Mouse (Mus musculus) kidney, embryonic 15.5 days (tissue): Measurements from ENCODE around the gene Col23a1. TPM values are rescaled to one million over a fixed set of nuclear protein-coding genes. Genes with fewer than 3 reads are reported as not detected.

Experiments
- ATAC-seq: fragments of 200-750 bp; cut with Nextera tagmentation; replicated peaks from 2 replicates; pipeline ENCODE4 v1.8.0; 2017; ENCODE audit warnings: moderate TSS enrichment; ENCODE audit not compliant: low FRiP score
- H3K27ac ChIP-seq: fragments of 300-500 bp; sonication (generic); 2 replicates; pipeline ENCODE4 v1.5.1; 2015; ENCODE audit warnings: mild to moderate bottlenecking, inconsistent platforms
- H3K27me3 ChIP-seq: fragments of 300-500 bp; sonication (generic); 2 replicates; pipeline ENCODE4 v1.6.1; 2015; ENCODE audit warnings: inconsistent platforms
- H3K36me3 ChIP-seq: fragments of 300-500 bp; sonication (generic); 2 replicates; pipeline ENCODE4 v1.6.1; 2015; ENCODE audit warnings: inconsistent platforms
- H3K4me1 ChIP-seq: fragments of 300-500 bp; sonication (generic); 2 replicates; pipeline ENCODE4 v1.6.1; 2015; ENCODE audit warnings: inconsistent platforms
- H3K4me2 ChIP-seq: fragments of 300-500 bp; sonication (generic); 2 replicates; pipeline ENCODE4 v1.6.1; 2015; ENCODE audit warnings: moderate library complexity, mild to moderate bottlenecking, inconsistent platforms
- H3K4me3 ChIP-seq: fragments of 300-500 bp; sonication (generic); replicated peaks from 2 replicates; pipeline ENCODE4 v1.5.1; 2015; ENCODE audit warnings: mild to moderate bottlenecking, inconsistent platforms
- H3K9ac ChIP-seq: fragments of 300-500 bp; sonication (generic); 2 replicates; pipeline ENCODE4 v1.6.1; 2015; ENCODE audit warnings: mild to moderate bottlenecking, inconsistent platforms
- H3K9me3 ChIP-seq: fragments of 300-500 bp; sonication (generic); replicated peaks from 2 replicates; pipeline ENCODE4 v1.6.1; 2016; ENCODE audit warnings: inconsistent platforms
- WGBS: fragments of 180-500 bp; shearing (Covaris S2); methylation state at CpG from one replicate; pipeline ENCODE4 v1.1.7; 2015; ENCODE audit warnings: mixed read lengths; 5-methylcytosine and 5-hydroxymethylcytosine counted together
- polyA plus RNA-seq: library from polyadenylated mRNA; unstranded; fragments of >200 nt; fragmentation: Nextera tagmentation; extraction: Ambion mirVana; gene quantifications from 2 replicates; pipeline ENCODE4 v1.2.1, GENCODE M21; 2015

Gene Col23a1
- polyA plus RNA-seq, 1 experiment from 2014 or later: 11.5 TPM

DNA sequence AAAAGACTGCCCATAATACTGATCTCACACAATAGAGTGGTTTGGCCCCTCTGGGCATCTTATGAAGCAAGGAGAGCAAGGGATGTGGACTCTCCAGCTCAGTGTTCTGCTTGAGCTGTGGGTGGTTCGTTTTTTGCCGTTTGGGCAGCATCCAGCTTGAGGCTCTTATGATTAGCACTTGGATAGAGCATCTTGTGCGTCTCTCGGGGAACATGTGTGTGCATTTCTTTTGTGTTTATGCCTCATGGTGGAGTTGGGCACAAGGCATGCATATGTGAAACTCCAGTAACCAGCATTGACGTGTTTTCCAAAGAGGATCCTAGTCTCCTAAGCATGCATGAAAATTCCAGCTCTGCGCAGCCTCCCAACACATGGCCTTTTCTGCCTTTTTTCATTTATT is 47.9 kb downstream of the Col23a1 start:
- Histone ChIP-seq H3K4me2 (no peak overlapping the region), H3K4me3 (no peak overlapping the region), H3K27me3 (no peaks in the 10 kb centered on the region), H3K9me3 (no peaks in the 10 kb centered on the region), H3K9ac (no peak overlapping the region), H3K4me1 (0 out of 2 replicates have a peak, but pooled peaks cover 4% of the 10 kb centered on the region), H3K36me3 (no peaks in the 10 kb centered on the region), H3K27ac (no peak overlapping the region)
- 89% methylated on average over 6 of the region's 6 CpGs for WGBS
- no peak for ATAC-seq

DNA sequence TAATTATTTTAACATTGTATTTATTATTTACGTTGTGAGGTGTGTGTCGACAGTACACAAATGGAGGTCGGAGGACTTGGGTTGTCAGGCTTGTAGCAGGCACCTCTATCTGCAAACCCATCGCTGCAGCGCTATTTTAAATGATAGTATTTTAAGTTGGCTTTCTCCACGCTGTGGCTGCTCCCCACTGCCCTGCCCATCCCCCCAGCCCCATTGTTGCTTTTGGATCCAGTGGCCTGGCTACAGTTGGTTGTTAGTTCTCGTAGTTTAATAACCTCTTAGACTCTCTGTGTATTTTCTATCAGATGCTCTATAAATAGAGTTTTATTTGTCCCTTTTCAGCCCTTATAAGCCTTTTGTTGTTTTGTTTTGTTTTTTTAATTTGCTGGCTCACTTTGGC is 48.7 kb downstream of the Col23a1 start:
- H3K4me1 ChIP-seq: peaks cover 8% of the 10 kb centered on the region; the same call in 1 of the 2 replicates
- H3K4me3 ChIP-seq: no peak overlapping the region
- no peak overlapping the region for H3K9ac ChIP-seq
- no peaks in the 10 kb centered on the region for H3K9me3 ChIP-seq
- ATAC-seq: no peak
- no peaks in the 10 kb centered on the region for H3K36me3 ChIP-seq
- no peak overlapping the region for H3K4me2 ChIP-seq
- no peak overlapping the region for H3K27ac ChIP-seq
- H3K27me3 ChIP-seq: no peaks in the 10 kb centered on the region
- WGBS: 64% methylated on average over 7 of the region's 7 CpGs

DNA sequence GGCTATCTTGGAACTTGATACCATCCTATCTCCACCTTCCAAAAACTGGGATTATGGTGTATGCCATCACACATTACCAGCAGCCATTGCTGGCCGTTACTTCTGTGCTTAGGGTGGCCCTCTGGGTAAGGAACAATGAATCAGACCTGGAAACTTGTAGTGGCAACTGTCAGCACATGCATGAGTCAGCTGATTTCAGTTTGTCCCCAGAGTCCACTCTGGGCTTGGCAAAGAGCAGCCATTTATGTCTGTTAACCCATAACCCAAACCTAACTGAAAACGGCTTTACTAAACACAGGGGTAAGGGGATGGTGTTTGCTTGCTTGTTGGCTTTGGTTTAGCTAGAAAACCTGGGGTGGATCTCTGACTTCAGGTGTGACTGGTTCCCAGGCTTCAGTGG is 51.4 kb downstream of the Col23a1 start:
- H3K9me3 ChIP-seq: no peaks in the 10 kb centered on the region
- H3K9ac ChIP-seq: no peak overlapping the region
- 55% methylated on average over 2 of the region's 2 CpGs for WGBS
- peaks cover 10% of the 10 kb centered on the region; the same call in 1 of the 2 replicates for H3K4me1 ChIP-seq
- H3K4me3 ChIP-seq: no peak overlapping the region
- no peak for ATAC-seq
- H3K36me3 ChIP-seq: no peaks in the 10 kb centered on the region
- H3K4me2 ChIP-seq: no peak overlapping the region
- H3K27me3 ChIP-seq: no peaks in the 10 kb centered on the region
- H3K27ac ChIP-seq: no peak overlapping the region

DNA sequence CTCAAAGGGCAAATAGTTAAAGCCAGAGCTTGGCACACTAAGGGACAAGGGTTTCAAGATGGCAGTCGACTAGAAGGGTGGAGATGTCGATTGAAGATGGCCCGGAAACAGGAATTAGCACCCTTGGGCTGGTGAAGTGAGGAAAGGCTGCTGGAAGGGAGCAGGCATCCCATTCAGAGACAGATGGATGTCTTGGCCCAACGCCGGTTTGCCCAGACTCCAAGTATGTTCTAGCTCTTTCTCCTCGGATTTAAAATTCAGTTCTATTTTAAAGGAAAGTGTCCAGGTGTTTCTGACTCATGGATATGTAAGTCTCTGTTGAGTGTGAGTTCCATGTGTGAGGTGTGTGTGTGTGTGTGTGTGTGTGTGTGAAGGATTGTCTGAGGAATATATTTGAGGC is 53.1 kb downstream of the Col23a1 start:
- no peaks in the 10 kb centered on the region for H3K27me3 ChIP-seq
- H3K27ac ChIP-seq: no peak overlapping the region
- H3K36me3 ChIP-seq: no peaks in the 10 kb centered on the region
- H3K9me3 ChIP-seq: no peaks in the 10 kb centered on the region
- WGBS: 88% methylated on average over 6 of the region's 6 CpGs
- peaks cover 6% of the 10 kb centered on the region; the same call in 1 of the 2 replicates for H3K4me1 ChIP-seq
- H3K4me3 ChIP-seq: no peak overlapping the region
- H3K9ac ChIP-seq: no peak overlapping the region
- ATAC-seq: no peak
- H3K4me2 ChIP-seq: no peak overlapping the region

DNA sequence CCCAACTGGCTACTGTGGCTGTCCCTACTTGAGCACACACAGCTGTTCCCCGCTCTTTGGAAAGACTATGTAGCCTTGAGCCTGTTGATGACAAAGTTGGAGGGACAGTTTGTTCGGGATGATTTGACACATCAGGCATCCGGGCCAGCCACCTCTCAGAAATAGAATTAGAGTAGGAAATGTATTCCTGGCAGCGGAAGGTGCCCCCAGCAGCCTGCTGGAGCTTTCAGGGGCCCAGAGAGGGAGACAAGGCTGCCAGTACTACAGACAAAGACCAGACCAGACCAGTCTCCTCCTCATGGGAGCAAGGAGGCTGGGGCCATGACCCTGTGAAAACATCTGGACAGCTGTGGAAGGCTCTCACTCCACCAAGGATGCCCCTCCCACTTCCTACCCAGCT is 53.6 kb downstream of the Col23a1 start:
- Histone ChIP-seq H3K9me3 (no peaks in the 10 kb centered on the region), H3K27ac (no peak overlapping the region), H3K27me3 (no peaks in the 10 kb centered on the region), H3K4me3 (no peak overlapping the region), H3K9ac (no peak overlapping the region), H3K36me3 (no peaks in the 10 kb centered on the region), H3K4me2 (no peak overlapping the region), H3K4me1 (peaks cover 6% of the 10 kb centered on the region; the same call in 1 of the 2 replicates)
- 69% methylated on average over 4 of the region's 4 CpGs for WGBS
- ATAC-seq: no peak

DNA sequence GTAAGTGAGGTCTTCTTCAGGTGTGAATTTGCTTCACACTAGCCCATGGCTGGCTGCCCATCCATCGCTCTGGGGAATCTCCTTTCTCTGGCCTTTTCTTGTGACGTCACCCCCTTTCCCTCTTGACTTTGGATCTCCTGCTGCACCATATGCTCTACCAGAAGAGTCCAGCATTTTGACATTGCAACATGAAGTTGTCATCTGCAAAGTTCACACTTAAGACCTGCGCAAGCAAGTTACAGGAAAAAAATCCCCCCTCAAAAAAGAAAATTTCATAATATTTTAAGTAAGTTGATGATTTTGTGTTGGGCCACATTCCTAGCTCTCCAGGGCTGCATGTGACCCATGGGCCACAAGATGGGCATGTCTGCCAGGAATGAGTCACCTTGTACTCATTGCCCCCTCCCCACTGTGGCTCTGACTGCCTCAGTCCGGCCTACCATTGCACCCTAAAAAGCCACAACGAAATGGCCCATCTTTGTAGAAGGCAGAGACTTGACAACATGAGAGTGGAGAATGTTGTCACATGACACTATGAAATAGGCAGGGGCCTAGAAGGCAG is 54.1 kb downstream of the Col23a1 start:
- Histone ChIP-seq H3K9ac (no peak overlapping the region), H3K4me2 (no peak overlapping the region), H3K9me3 (no peaks in the 10 kb centered on the region), H3K36me3 (no peaks in the 10 kb centered on the region), H3K4me3 (no peak overlapping the region), H3K4me1 (peaks cover 6% of the 10 kb centered on the region; the same call in 1 of the 2 replicates), H3K27ac (no peak overlapping the region), H3K27me3 (no peaks in the 10 kb centered on the region)
- WGBS: 82% methylated on average over 5 of the region's 5 CpGs
- no peak for ATAC-seq

DNA sequence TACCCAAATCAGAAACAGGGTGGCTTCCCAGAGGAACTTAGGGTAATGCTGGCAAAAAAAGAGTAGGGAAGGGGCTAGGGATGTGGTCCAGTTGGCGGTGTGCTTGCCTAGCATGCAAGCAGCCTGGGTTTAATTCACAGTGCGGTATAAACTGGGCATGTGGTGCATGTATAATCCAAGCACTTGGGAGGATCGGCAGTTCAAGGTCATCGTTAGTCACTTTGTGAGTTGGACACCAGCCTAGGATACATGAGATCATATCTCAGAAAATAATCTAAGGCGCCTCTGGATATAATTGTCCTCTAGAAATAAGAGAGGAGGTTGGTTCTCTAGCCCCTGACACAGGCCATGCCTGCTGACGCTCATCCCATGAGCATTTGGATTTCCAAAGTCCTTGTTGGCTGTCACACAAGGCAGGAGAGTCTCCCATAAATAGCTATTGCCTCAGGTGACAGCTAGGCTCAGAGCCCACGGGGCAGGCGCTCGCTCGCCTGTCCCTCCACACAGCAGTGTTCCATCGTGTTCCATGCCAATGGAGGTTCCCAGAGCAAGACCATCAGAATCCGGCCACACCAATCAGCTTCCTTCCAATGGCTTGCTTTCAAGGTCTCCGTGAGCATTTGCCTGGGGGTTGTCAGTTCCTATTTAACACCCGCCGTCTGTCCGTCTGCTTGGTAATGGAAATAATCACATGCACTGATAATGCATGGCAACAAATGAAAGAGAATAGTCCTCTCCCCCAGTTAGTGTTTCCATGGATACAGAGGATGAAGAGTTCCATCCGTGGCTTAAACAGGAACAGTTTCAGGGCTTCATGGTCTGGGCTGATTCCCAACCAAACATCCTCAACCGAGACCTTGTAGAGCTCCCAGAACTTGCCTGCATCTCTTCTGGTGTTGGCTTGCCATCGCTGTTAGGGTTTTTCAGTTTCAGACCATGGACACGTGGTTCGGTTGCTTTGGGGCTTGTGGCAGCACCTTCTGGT is 56.1 kb downstream of the Col23a1 start:
- no peak for ATAC-seq
- no peaks in the 10 kb centered on the region for H3K36me3 ChIP-seq
- peaks cover 6% of the 10 kb centered on the region; the same call in 1 of the 2 replicates for H3K4me1 ChIP-seq
- no peak overlapping the region for H3K27ac ChIP-seq
- 87% methylated on average over 21 of the region's 21 CpGs for WGBS
- no peak overlapping the region for H3K4me3 ChIP-seq
- H3K27me3 ChIP-seq: no peaks in the 10 kb centered on the region
- no peaks in the 10 kb centered on the region for H3K9me3 ChIP-seq
- no peak overlapping the region for H3K4me2 ChIP-seq
- no peak overlapping the region for H3K9ac ChIP-seq

DNA sequence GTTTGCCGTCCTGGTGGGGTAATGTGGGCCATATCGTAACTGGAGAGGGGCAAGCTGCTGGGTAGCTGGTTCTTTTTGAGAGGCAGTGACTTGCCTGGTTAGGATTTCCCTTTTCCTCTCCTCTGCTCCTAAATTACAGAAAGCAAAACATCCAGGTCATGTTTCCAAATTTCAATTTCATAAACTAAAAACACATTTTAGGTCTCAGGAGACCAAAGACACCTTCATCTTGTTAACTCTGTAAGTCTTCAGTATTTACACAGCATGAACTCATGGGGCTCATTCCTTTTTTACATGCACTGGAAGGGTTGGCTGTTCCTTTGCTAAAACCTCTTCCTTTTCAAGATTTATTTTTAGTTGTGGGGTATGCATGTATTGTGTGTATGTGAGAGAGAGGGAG is 58.0 kb downstream of the Col23a1 start:
- Histone ChIP-seq H3K4me3 (no peak overlapping the region), H3K4me2 (no peak overlapping the region), H3K9ac (no peak overlapping the region), H3K9me3 (no peaks in the 10 kb centered on the region), H3K36me3 (no peaks in the 10 kb centered on the region), H3K4me1 (peaks cover 6% of the 10 kb centered on the region; the same call in 1 of the 2 replicates), H3K27ac (no peak overlapping the region), H3K27me3 (no peaks in the 10 kb centered on the region)
- no peak for ATAC-seq
- 41% methylated on average over 2 of the region's 2 CpGs for WGBS

DNA sequence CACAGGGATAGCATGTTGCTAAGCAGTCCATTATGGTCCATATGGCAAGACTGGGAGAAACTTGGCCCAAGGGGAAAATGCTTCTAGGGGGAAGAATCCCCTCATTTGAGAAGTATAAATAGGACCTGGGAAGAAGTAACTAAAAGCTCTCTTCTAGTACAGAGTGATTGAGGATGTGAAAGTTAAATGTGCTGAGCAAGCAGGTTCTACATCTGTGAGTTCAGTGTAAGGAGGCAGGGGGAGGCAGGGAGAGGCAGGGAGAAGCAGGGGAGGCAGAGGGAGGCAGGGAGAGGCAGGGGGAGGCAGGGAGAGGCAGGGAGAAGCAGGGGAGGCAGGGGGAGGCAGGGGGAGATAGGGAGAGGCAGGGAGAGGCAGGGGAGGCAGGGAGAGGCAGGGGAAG is 59.9 kb downstream of the Col23a1 start:
- Histone ChIP-seq H3K27me3 (no peaks in the 10 kb centered on the region), H3K27ac (no peak overlapping the region), H3K4me3 (no peak overlapping the region), H3K9ac (no peak overlapping the region), H3K4me2 (no peak overlapping the region), H3K36me3 (no peaks in the 10 kb centered on the region), H3K4me1 (no peaks in the 10 kb centered on the region), H3K9me3 (no peaks in the 10 kb centered on the region)
- ATAC-seq: no peak

DNA sequence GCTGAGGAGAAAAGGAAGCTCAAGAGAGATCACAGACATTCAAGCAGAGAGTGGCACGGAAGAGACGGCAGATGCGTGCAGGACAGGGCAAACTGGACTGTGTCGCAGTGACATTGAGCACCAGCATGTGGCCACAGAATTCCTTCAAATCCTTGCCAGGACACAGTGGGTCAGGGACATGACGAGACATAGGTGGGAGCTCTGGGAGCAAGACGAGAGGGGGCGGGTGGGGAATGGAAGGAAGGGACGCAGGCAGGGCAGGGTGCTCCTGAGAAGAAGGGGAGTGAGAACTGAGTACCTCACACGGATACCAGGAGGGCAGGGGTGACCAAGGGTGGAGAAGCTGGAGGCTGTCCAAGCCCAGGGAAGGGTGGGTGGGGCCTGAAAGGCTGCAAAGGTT is 61.4 kb downstream of the Col23a1 start:
- 64% methylated on average over 9 of the region's 9 CpGs for WGBS
- no peak for ATAC-seq
- H3K4me3 ChIP-seq: no peak overlapping the region
- H3K36me3 ChIP-seq: no peaks in the 10 kb centered on the region
- no peak overlapping the region for H3K4me2 ChIP-seq
- no peaks in the 10 kb centered on the region for H3K9me3 ChIP-seq
- H3K9ac ChIP-seq: no peak overlapping the region
- H3K4me1 ChIP-seq: no peaks in the 10 kb centered on the region
- no peak overlapping the region for H3K27ac ChIP-seq
- H3K27me3 ChIP-seq: no peaks in the 10 kb centered on the region

DNA sequence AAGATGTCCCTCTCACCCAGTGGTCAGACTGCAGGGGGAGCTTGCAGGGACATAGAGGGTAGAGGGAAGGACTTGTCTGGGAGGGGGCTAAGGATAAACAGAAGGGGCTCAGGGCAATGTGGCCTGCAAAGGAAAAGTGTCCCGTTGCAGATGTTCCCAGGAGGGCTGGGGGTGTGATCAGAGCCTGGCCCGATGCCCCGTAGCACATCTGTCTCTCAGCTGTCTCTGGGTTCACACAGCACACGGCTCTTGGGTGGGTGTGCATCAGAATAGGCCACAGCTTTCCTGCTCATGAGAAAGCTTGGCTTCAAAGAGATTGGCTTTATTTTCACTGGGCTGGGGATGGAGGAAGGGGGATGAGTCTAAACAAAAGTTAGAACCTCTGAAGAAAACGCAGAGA is 62.1 kb downstream of the Col23a1 start:
- no peaks in the 10 kb centered on the region for H3K4me1 ChIP-seq
- no peak for ATAC-seq
- H3K4me3 ChIP-seq: no peak overlapping the region
- H3K27ac ChIP-seq: no peak overlapping the region
- H3K4me2 ChIP-seq: no peak overlapping the region
- H3K9ac ChIP-seq: no peak overlapping the region
- H3K36me3 ChIP-seq: no peaks in the 10 kb centered on the region
- 40% methylated on average over 5 of the region's 5 CpGs for WGBS
- no peaks in the 10 kb centered on the region for H3K9me3 ChIP-seq
- H3K27me3 ChIP-seq: no peaks in the 10 kb centered on the region

DNA sequence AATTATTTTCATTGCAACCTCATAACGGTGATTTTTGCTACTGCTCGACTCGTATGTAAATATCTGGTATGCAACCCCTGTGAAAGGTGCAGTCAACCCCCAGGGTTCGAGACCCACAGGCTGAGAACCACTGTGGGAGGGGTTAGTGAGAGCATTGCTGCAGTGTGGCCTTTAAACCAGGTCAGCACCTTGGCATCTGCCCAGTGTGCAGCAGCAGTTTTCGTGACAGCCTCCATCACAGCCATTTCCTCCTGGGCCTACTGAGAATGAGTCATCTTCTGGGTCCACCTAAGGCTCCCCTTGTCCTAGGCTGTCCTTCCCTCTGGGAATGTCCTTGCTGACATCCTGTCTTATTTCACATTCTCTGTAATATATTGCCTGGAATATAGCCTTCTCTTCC is 64.0 kb downstream of the Col23a1 start:
- no peaks in the 10 kb centered on the region for H3K9me3 ChIP-seq
- no peak overlapping the region for H3K27ac ChIP-seq
- 59% methylated on average over 5 of the region's 5 CpGs for WGBS
- no peak overlapping the region for H3K4me2 ChIP-seq
- no peak for ATAC-seq
- no peaks in the 10 kb centered on the region for H3K4me1 ChIP-seq
- no peak overlapping the region for H3K4me3 ChIP-seq
- no peak overlapping the region for H3K9ac ChIP-seq
- no peaks in the 10 kb centered on the region for H3K27me3 ChIP-seq
- H3K36me3 ChIP-seq: no peaks in the 10 kb centered on the region
